Mouse (Mus musculus) lung, postnatal 0 days (tissue): ENCODE measurements at regions not wholly inside any gene's neighbourhood (a gene's known extent, or its start where the extent isn't known, plus 50 kb on each side); places are given as distances from the start of the nearest gene placed in this dataset.

Experiments
- ATAC-seq: fragments of 200-750 bp; cut with Nextera tagmentation; 2 replicates; pipeline ENCODE4 v1.8.0; 2017; ENCODE audit warnings: moderate library complexity
- DNase-seq: peaks from one replicate; pipeline ENCODE4 v3.0.0-alpha.2; 2016; ENCODE audit warnings: low spot score
- H3K27ac ChIP-seq: fragments of 300-500 bp; sonication (generic); 2 replicates; pipeline ENCODE4 v1.5.1; 2014; ENCODE audit warnings: antibody characterized with exemption, mild to moderate bottlenecking, low read length, mixed read lengths
- H3K27me3 ChIP-seq: fragments of 300-500 bp; sonication (generic); replicated peaks from 2 replicates; pipeline ENCODE4 v1.6.1; 2014; ENCODE audit warnings: low read length, mixed read lengths; ENCODE audit not compliant: insufficient read depth
- H3K36me3 ChIP-seq: fragments of 300-500 bp; sonication (generic); 2 replicates; pipeline ENCODE4 v1.6.1; 2014; ENCODE audit warnings: low read length, mixed read lengths; ENCODE audit not compliant: insufficient read depth
- H3K4me1 ChIP-seq: fragments of 300-500 bp; sonication (generic); 2 replicates; pipeline ENCODE4 v1.6.1; 2014; ENCODE audit warnings: antibody characterized with exemption, low read depth, low read length, mixed read lengths; ENCODE audit not compliant: insufficient read depth
- H3K4me2 ChIP-seq: fragments of 300-500 bp; sonication (generic); replicated peaks from 2 replicates; pipeline ENCODE4 v1.6.1; 2014; ENCODE audit warnings: low read depth, mild to moderate bottlenecking, low read length, moderate library complexity, mixed read lengths
- H3K4me3 ChIP-seq: fragments of 300-500 bp; sonication (generic); 2 replicates; pipeline ENCODE4 v1.5.1; 2014; ENCODE audit warnings: low read depth, low read length
- H3K9ac ChIP-seq: fragments of 300-500 bp; sonication (generic); replicated peaks from 2 replicates; pipeline ENCODE4 v1.6.1; 2014; ENCODE audit warnings: low read depth, mild to moderate bottlenecking
- H3K9me3 ChIP-seq: fragments of 300-500 bp; sonication (generic); 2 replicates; pipeline ENCODE4 v1.6.1; 2016; ENCODE audit warnings: low read length, mixed read lengths
- CTCF ChIP-seq: IDR thresholded peaks from 2 replicates; pipeline ENCODE4 v1.5.1; 2016; ENCODE audit warnings: antibody characterized with exemption, mild to moderate bottlenecking
- EP300 ChIP-seq: IDR thresholded peaks from 2 replicates; pipeline ENCODE4 v1.6.1; 2016; ENCODE audit warnings: antibody characterized with exemption, mild to moderate bottlenecking, control low read depth
- WGBS: fragments of 180-500 bp; shearing (Covaris S2); extraction: QIAGEN DNeasy Blood & Tissue Kit; methylation state at CpG from one replicate; pipeline ENCODE4 v1.1.7; 2014; 5-methylcytosine and 5-hydroxymethylcytosine counted together

GRCm38 (mm10) chr12:32307280-32308006 is 71.1 kb upstream of the Ccdc71l start:
- no peak overlapping the region for H3K4me2 ChIP-seq
- TF ChIP-seq CTCF (no peak), EP300 (no peak)

GRCm38 (mm10) chr12:32315099-32315783 is 63.3 kb upstream of the Ccdc71l start:
- H3K4me1 ChIP-seq: no peaks in the 10 kb centered on the region
- H3K27ac ChIP-seq: no peak overlapping the region
- TF ChIP-seq EP300 (no peak), CTCF (no peak)
- no peak overlapping the region for H3K9ac ChIP-seq
- WGBS: 97% methylated on average over 1 of the region's 1 CpGs
- ATAC-seq (no peak), DNase-seq (no peak)
- H3K27me3 ChIP-seq: no peaks in the 10 kb centered on the region
- no peaks in the 10 kb centered on the region for H3K36me3 ChIP-seq
- no peak overlapping the region for H3K4me3 ChIP-seq
- no peak overlapping the region for H3K4me2 ChIP-seq
- no peaks in the 10 kb centered on the region for H3K9me3 ChIP-seq

More at GRCm38 (mm10) chr12:32307280-32308006, 71.1 kb upstream of the Ccdc71l start:
- Histone ChIP-seq H3K4me3 (no peak overlapping the region), H3K9me3 (no peaks in the 10 kb centered on the region), H3K36me3 (no peaks in the 10 kb centered on the region), H3K27me3 (no peaks in the 10 kb centered on the region), H3K4me1 (no peaks in the 10 kb centered on the region), H3K9ac (no peak overlapping the region), H3K27ac (no peak overlapping the region)
- WGBS: 48% methylated on average over 9 of the region's 9 CpGs
- ATAC-seq (no peak), DNase-seq (no peak)
